Mouse (Mus musculus) midbrain, embryonic 11.5 days (tissue): ENCODE measurements around the gene Dnah9. TPM values are rescaled to one million over a fixed set of nuclear protein-coding genes. Genes with fewer than 3 reads are reported as not detected.

Source experiments
- ATAC-seq: fragments of 200-750 bp; cut with Nextera tagmentation; 2 replicates; pipeline ENCODE4 v1.8.0; 2017; ENCODE audit warnings: moderate TSS enrichment, moderate library complexity; ENCODE audit not compliant: low FRiP score
- DNase-seq: peaks from one replicate; pipeline ENCODE4 v3.0.0; 2015; ENCODE audit warnings: low spot score; ENCODE audit errors: missing footprints
- H3K27ac ChIP-seq: fragments of 300-500 bp; sonication (generic); 2 replicates; pipeline ENCODE4 v1.5.1; 2014; ENCODE audit warnings: low read depth, low read length
- H3K27me3 ChIP-seq: fragments of 300-500 bp; sonication (generic); 2 replicates; pipeline ENCODE4 v1.6.1; 2014; ENCODE audit warnings: mild to moderate bottlenecking, low read length, moderate library complexity, mixed read lengths; ENCODE audit not compliant: control insufficient read depth, insufficient read depth
- H3K36me3 ChIP-seq: fragments of 300-500 bp; sonication (generic); 2 replicates; pipeline ENCODE4 v1.6.1; 2014; ENCODE audit warnings: mild to moderate bottlenecking, low read length, moderate library complexity, mixed read lengths; ENCODE audit not compliant: control insufficient read depth, insufficient read depth
- H3K4me1 ChIP-seq: fragments of 300-500 bp; sonication (generic); 2 replicates; pipeline ENCODE4 v1.6.1; 2014; ENCODE audit warnings: low read length; ENCODE audit not compliant: control insufficient read depth, insufficient read depth
- H3K4me2 ChIP-seq: fragments of 300-500 bp; sonication (generic); 2 replicates; pipeline ENCODE4 v1.6.1; 2014; ENCODE audit warnings: mild to moderate bottlenecking, moderate library complexity
- H3K4me3 ChIP-seq: fragments of 300-500 bp; sonication (generic); 2 replicates; pipeline ENCODE4 v1.5.1; 2014; ENCODE audit warnings: low read depth, low read length
- H3K9ac ChIP-seq: fragments of 300-500 bp; sonication (generic); 2 replicates; pipeline ENCODE4 v1.6.1; 2014; ENCODE audit warnings: low read length
- H3K9me3 ChIP-seq: fragments of 300-500 bp; sonication (generic); 2 replicates; pipeline ENCODE4 v1.6.1; 2016; ENCODE audit warnings: low read length; ENCODE audit not compliant: control insufficient read depth
- WGBS: fragments of 180-500 bp; shearing (Covaris S2); extraction: QIAGEN DNeasy Blood & Tissue Kit; methylation state at CpG from one replicate; pipeline ENCODE4 v1.1.7; 2014; 5-methylcytosine and 5-hydroxymethylcytosine counted together
- polyA plus RNA-seq: library from polyadenylated mRNA; unstranded; fragments of >200 nt; fragmentation: Nextera tagmentation; extraction: Ambion mirVana; gene quantifications from 2 replicates; pipeline ENCODE4 v1.2.1, GENCODE M21; 2014

Dnah9 gene
- polyA plus RNA-seq, 1 experiment from 2014 or later = 0.74 TPM

- ATAC-seq = no peak
- no peak overlapping the region for H3K27ac ChIP-seq
- no peak for DNase-seq
- no peaks in the 10 kb centered on the region for H3K4me1 ChIP-seq
- H3K36me3 ChIP-seq = no peaks in the 10 kb centered on the region
- no peak overlapping the region for H3K4me3 ChIP-seq
- no peak overlapping the region for H3K9ac ChIP-seq
- 78% methylated on average over 10 of the region's 10 CpGs for WGBS
- H3K4me2 ChIP-seq = no peak overlapping the region
- no peaks in the 10 kb centered on the region for H3K9me3 ChIP-seq
- H3K27me3 ChIP-seq = no peaks in the 10 kb centered on the region
These were observed 373.7 kb downstream of the Dnah9 start for GRCm38 (mm10) chr11:65794428-65795219.

GRCm38 (mm10) chr11:65788154-65788553, 380.2 kb downstream of the Dnah9 start, which contains the start of gene Map2k4:
Gene Map2k4, minus strand, starts transcription at chr11:65788297.
- Histone ChIP-seq H3K36me3 (no peaks in the 10 kb centered on the region), H3K27me3 (no peaks in the 10 kb centered on the region), H3K4me3 (peak within 1 kb of the TSS; percentile 95), H3K9ac (peak within 1 kb of the TSS; percentile 97), H3K9me3 (no peaks in the 10 kb centered on the region), H3K4me1 (peaks cover 9% of the 10 kb centered on the region), H3K27ac (peak within 1 kb of the TSS; percentile 67), H3K4me2 (peak within 1 kb of the TSS; percentile 50)
- peak; percentile 100 for ATAC-seq
- WGBS = under 1% methylated on average over 36 of the region's 36 CpGs
- peak; percentile 100 for DNase-seq

- Histone ChIP-seq H3K27ac (peak overlapping the region; percentile 67), H3K9me3 (no peaks in the 10 kb centered on the region), H3K4me1 (peaks cover 9% of the 10 kb centered on the region), H3K9ac (peak overlapping the region; percentile 97), H3K36me3 (no peaks in the 10 kb centered on the region), H3K27me3 (no peaks in the 10 kb centered on the region), H3K4me3 (peak overlapping the region; percentile 95), H3K4me2 (peak overlapping the region; percentile 50)
- DNase-seq (peak; percentile 92), ATAC-seq (peak; percentile 87)
- 1% methylated on average over 48 of the region's 71 CpGs for WGBS
These were observed 380.8 kb downstream of the Dnah9 start for GRCm38 (mm10) chr11:65787421-65788151.

- ATAC-seq (no peak), DNase-seq (no peak)
- no peak overlapping the region for H3K9ac ChIP-seq
- H3K4me1 ChIP-seq = peaks cover 9% of the 10 kb centered on the region
- H3K4me3 ChIP-seq = no peak overlapping the region
- 88% methylated on average over 2 of the region's 2 CpGs for WGBS
- no peaks in the 10 kb centered on the region for H3K36me3 ChIP-seq
- H3K4me2 ChIP-seq = peak overlapping the region; percentile 50; the same call in 1 of the 2 replicates
- no peaks in the 10 kb centered on the region for H3K27me3 ChIP-seq
- no peaks in the 10 kb centered on the region for H3K9me3 ChIP-seq
- no peak overlapping the region for H3K27ac ChIP-seq
These were observed 382.2 kb downstream of the Dnah9 start for GRCm38 (mm10) chr11:65786160-65786559.

- Histone ChIP-seq H3K4me2 (no peak overlapping the region), H3K9ac (no peak overlapping the region), H3K4me3 (no peak overlapping the region), H3K27me3 (no peaks in the 10 kb centered on the region), H3K4me1 (peaks cover 4% of the 10 kb centered on the region; the same call in 1 of the 2 replicates), H3K36me3 (0 out of 2 replicates have a peak, but pooled peaks cover 2% of the 10 kb centered on the region), H3K9me3 (no peaks in the 10 kb centered on the region), H3K27ac (no peak overlapping the region)
- ATAC-seq = no peak
- WGBS = 92% methylated on average over 3 of the region's 3 CpGs
- no peak for DNase-seq
These were observed 386.8 kb downstream of the Dnah9 start for GRCm38 (mm10) chr11:65781596-65781995.
